Mouse (Mus musculus) common myeloid progenitor, adult 5-6 weeks (primary cell): ENCODE data around the gene Maged1. TPM values are rescaled to one million over a fixed set of nuclear protein-coding genes. Genes with fewer than 3 reads are reported as not detected.
A peak's percentile ranks its signal among the peaks of the same experiment; 100 is the strongest.
"Not testable (repeated sequence)": the region's sequence is repeated elsewhere in the genome, so short reads cannot be mapped to it uniquely, and the experiment has no call there.

Source experiments
- ATAC-seq: replicated peaks from 2 replicates; pipeline ENCODE4 v1.8.0; 2016; ENCODE audit warnings: low read depth, mild to moderate bottlenecking, moderate TSS enrichment, inconsistent platforms; ENCODE audit not compliant: poor library complexity, severe bottlenecking
- total RNA-seq: library from RNA; stranded (forward); fragments of 200-1000, 187-1606 nt; gene quantifications from 2 replicates; pipeline ENCODE4 v1.2.3, GENCODE M21; 2017

Maged1 gene
- 8.2 and 9.8 TPM in 2 replicates for total RNA-seq

GRCm38 (mm10) chrX:94541918-94542355, at the start of gene Maged1:
TSS of gene Maged1 (minus strand) at chrX:94542143.
- peak; percentile 79 for ATAC-seq

- ATAC-seq: no peak
Measured at GRCm38 (mm10) chrX:94580251-94580650, 38.3 kb upstream of the Maged1 start.

- no peak for ATAC-seq
Measured at GRCm38 (mm10) chrX:94564694-94565093, 22.8 kb upstream of the Maged1 start.

- no peak for ATAC-seq
Measured at GRCm38 (mm10) chrX:94562392-94562791, 20.4 kb upstream of the Maged1 start.

GRCm38 (mm10) chrX:94548227-94548626, 6.3 kb upstream of the Maged1 start:
- 0 out of 2 replicates have a peak, but pooled peaks have one; percentile 45 for ATAC-seq

- no peak for ATAC-seq
Measured at GRCm38 (mm10) chrX:94545941-94546340, 4.0 kb upstream of the Maged1 start.

GRCm38 (mm10) chrX:94544923-94545322, 3.0 kb upstream of the Maged1 start:
- no peak for ATAC-seq

- no peak for ATAC-seq
Measured at GRCm38 (mm10) chrX:94542536-94542935, 593 bp upstream of the Maged1 start.

- ATAC-seq: no peak
Measured at GRCm38 (mm10) chrX:94541206-94541605, 737 bp downstream of the Maged1 start.

GRCm38 (mm10) chrX:94540341-94541201, 1.4 kb downstream of the Maged1 start:
- ATAC-seq: peak; percentile 62

GRCm38 (mm10) chrX:94534346-94534745, 7.6 kb downstream of the Maged1 start:
- no peak for ATAC-seq

- ATAC-seq: no peak
Measured at GRCm38 (mm10) chrX:94530301-94530700, 11.6 kb downstream of the Maged1 start.

- no peak for ATAC-seq
Measured at GRCm38 (mm10) chrX:94522166-94522565, 19.8 kb downstream of the Maged1 start.

GRCm38 (mm10) chrX:94508442-94508819, 33.5 kb downstream of the Maged1 start:
- no peak for ATAC-seq

- not testable (repeated sequence) for ATAC-seq
Measured at GRCm38 (mm10) chrX:94507698-94508441, 34.1 kb downstream of the Maged1 start.

GRCm38 (mm10) chrX:94486001-94486792, 55.7 kb downstream of the Maged1 start:
- no peak for ATAC-seq
